Mouse (Mus musculus): ENCODE data around the gene Amotl1.

The Amotl1 gene

DNA sequence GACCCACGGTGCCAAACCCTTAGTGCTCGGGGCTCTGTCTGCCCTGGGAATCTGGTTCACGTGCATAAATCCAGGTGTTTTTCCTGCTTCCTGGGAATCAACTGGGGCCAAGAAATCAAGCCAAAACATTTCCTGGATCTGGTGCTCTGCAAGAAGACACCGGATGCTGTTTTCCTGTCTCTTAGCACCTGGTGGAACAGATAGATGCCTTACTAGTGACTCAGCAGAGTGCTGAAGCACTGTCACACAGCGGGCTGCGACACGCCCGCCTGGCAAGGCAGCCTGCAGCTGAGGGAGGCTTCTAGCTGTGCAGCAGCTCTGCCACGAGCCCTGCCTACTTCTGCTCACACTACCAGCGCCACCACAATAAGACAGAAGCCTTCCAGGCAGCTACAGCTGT, 85.4 kb downstream of the Amotl1 start:
- in situ Hi-C loops (cut with MboI; ENCODE audit: unreplicated experiment in 2 of 2): no loop called here

- in situ Hi-C loops (cut with MboI; ENCODE audit: unreplicated experiment in 2 of 2): no loop called here
Measured at GRCm38 (mm10) chr9:14558332-14558731, 86.5 kb downstream of the Amotl1 start.

DNA sequence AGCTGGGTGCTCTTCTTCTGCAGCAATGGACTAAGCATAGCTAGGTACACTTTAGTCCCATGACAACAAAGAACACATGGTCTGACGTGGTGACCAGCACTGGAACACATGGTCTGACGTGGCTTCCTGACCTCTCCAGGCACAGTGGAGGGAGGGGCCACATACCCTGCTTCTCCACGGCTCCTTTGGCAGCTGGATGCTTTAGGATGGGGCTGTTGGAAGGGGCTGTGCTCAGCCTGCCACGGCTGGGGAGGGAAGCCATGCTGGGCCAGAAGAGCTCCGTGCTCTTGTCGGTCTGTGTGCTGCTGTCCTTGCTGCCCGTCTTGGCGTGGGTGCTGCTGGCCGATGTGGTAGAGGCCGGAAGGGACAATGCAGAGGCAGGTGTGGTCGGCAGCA, 96.5 kb downstream of the Amotl1 start:
- in situ Hi-C loops (cut with MboI; ENCODE audit: unreplicated experiment in 2 of 2): no loop called here

- in situ Hi-C loops (cut with MboI; ENCODE audit: unreplicated experiment in 2 of 2): no loop called here
Measured at GRCm38 (mm10) chr9:14547584-14548365, 97.1 kb downstream of the Amotl1 start.

DNA sequence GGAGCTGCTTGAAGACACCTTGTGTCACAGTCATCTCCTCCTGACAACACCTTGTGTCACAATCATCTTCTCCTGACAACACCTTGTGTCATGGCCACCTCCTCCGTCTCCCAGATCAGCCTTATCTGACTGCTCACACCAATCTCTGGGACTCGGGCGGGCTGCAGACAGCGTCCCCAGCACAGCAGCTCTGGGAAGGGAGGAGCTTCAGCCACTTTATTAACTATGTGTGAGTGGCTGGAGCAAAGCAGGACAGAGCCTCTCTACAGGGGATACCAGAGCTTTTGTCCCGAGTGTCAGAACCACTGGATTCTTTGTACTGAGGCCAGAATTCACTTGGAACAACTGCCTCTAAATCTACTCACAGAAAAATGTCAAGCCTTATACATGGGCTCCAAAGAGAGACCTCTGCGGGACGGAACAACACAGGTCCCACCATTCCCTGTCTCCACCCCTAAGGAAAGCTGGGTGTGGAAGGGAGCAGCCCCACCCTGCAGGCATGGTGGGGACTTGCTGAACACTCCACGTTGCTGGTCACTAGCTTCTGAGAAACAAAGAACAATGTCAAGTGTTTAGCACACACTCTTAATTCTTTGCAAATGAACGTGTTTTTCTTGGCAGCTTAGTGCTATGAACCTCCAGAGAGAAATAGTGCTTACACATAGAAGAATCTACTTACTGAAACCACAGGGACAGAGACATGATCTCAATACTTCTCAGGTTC, 100.7 kb downstream of the Amotl1 start:
- in situ Hi-C loops (cut with MboI; ENCODE audit: unreplicated experiment in 2 of 2): no loop called here

- in situ Hi-C loops (cut with MboI; ENCODE audit: unreplicated experiment in 2 of 2): no loop called here
Measured at GRCm38 (mm10) chr9:14534833-14535456, 109.9 kb downstream of the Amotl1 start.

- in situ Hi-C loops (cut with MboI; ENCODE audit: unreplicated experiment in 2 of 2): no loop called here
Measured at GRCm38 (mm10) chr9:14533659-14534058, 111.2 kb downstream of the Amotl1 start.

DNA sequence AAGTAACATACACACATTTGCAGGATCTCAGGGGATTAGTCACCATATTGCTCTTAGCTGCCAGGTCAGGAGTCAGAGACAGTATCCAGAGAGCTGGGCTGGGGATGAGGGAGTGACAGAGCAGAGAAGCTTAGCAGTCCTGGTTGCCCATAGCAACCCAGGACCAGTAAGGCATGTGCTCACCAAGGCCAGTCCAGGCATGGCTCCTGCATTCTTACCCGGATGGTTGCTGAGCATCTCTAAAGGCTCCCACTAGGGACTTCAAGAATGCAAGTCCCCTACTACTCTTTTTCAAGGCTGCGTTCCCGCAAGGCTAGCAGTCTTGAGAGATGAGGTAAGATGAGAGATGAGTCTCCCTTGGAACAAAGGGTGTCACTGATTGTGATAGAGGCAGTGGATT, 112.6 kb downstream of the Amotl1 start:
- in situ Hi-C loops (cut with MboI; ENCODE audit: unreplicated experiment in 2 of 2): no loop called here

DNA sequence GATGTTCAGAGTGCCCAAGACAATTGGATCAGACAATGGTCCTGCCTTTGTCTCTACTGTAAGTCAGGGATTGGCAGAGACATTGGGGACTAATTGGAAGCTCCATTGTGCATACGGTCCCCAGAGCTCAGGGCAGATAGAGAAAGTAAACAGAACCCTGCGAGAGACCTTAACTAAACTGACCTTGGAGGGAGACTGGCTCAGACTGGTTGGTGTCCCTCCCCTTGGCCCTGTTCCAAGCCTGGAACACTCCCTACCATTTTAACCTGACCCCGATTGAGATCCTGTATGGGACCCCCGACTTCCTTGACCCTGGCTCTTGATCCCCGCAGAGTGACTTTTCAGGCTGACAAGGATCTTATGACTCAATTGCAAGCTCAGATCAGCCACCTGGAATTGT, 114.9 kb downstream of the Amotl1 start:
- in situ Hi-C loops (cut with MboI; ENCODE audit: unreplicated experiment in 2 of 2): no loop called here

DNA sequence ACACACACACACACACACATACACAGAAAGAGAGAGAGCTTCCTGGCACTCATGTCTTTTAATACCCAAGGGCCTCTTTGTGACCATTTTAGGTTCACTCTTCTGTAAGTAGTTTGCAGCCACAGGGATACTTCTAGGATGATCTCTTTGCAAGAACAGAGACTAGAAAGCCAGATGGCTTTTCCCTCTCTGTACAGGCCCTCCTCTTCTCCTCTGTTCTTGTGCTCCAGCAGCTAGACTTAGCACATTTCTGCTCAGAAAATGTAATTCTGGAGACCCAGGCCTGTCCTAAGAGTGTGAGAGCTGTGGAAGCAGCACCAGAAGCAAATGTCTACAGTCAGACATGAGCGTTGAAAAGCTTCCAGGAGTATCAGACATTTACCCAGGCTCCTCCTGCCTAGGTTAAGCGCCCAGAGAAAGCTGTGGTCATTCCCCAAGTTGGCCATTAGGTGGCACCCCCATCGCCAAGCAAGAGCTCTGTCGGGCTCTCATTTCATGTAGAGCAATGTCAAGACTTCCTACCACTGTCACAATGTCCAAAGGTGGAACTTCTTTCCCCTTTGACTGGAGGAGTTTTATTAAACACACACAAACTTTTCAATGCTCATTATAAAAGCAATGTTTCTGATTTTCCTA, 121.3 kb downstream of the Amotl1 start:
- in situ Hi-C loops (cut with MboI; ENCODE audit: unreplicated experiment in 2 of 2): loop anchor here (5.0 to 25.0 kb wide), 8 partner anchors 131 to 764 kb away; partner anchors contain the start of gene Med17 (in 1 of the 2)

DNA sequence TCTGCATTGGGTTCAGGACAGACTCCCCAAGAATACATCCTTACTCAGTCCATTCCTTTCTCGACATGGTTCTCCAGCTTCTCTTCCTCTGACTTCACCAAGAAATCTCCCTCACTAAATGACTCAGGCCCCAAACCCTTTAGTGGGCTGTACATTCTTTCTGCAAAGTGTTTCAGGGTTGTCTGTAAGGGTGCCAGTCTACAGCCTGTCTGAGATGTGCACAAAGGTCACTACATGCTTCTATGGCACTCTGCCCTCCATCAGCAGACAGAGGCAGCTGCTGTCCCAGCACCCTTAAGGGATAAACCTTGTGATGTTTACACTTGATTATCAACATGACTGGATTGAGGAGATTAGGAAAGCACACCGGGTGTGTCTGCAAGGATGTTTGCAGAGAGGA, 123.2 kb downstream of the Amotl1 start:
- in situ Hi-C loops (cut with MboI; ENCODE audit: unreplicated experiment in 2 of 2): loop anchor here (5.0 to 25.0 kb wide), 8 partner anchors 133 to 766 kb away; partner anchors contain the start of gene Med17 (in 1 of the 2)

DNA sequence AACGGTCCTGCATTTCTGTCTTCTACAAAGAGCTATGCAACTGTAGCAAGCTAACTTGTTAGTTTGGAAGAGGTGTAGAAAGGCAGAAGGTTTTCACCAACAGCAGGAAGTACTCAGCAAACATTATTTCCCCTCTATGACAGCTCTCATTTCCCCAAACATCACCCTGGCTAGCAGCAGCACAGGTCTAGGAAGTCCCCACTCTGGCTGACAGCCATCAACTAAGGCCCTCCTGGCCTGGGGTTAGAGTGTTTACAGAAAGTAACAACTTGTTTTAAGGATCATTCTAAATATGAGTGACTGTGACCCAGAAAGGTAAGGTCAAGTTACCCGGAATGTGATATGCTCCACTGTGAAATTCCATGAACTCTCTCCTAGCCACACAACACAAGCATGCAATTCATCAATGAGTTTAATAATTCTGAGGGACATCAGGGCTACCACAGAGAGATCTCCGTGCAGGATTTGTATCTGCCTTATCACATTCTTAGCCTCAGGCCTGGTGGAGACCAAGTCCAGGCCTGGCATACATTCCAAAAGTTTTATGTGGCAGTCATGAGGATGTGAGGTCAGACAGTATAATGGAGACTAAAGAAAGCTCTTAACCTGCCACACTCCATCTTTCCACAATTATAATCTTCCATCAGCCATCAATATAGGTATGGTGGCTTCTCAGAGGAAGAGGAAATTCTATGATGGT, 123.7 kb downstream of the Amotl1 start:
- in situ Hi-C loops (cut with MboI; ENCODE audit: unreplicated experiment in 2 of 2): loop anchor here (5.0 to 25.0 kb wide), 8 partner anchors 134 to 766 kb away; partner anchors contain the start of gene Med17 (in 1 of the 2)

DNA sequence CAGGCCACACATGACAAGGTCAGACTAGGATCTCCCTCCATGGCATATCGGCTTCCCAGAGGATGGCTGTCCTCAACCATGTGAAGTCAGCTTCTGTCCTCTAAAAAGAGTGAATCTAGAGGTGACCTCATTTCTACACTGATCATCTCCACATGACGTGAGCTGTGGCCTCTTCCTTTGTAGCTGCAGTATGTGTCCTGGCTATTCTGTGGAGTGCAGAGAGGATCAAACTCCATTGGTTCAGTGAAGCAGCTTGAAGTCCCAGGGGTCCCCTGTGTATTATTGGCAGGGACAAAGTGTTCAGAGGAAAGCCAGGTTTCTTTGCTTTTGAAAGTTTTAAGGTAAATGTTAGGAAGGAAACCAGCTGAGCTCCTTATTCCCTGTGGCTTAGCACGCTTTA, 126.8 kb downstream of the Amotl1 start:
- in situ Hi-C loops (cut with MboI; ENCODE audit: unreplicated experiment in 2 of 2): loop anchor here (5.0 to 25.0 kb wide), 7 partner anchors 171 to 769 kb away; partner anchors contain the start of gene Med17 (in 1 of the 2)

DNA sequence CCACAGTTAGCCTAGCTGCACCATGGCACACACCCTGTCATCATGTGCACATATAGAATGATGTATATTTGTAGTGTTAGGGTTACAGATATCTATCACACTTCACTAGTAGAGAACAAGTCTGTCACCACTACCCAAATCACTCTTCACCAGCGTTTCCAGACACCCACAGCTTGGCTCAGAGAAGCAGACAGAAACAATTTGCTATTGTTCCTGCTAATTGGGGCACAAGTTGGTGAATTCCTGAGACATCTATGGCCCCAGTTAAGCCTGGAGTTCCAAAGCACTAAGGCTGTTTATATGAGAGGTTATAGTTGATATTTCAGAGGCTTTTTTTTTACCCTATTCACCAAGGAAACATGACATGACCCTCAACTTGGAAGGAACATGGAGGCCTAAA, 127.6 kb downstream of the Amotl1 start:
- in situ Hi-C loops (cut with MboI; ENCODE audit: unreplicated experiment in 2 of 2): loop anchor here (5.0 to 25.0 kb wide), 7 partner anchors 170 to 770 kb away; partner anchors contain the start of gene Med17 (in 1 of the 2)

- in situ Hi-C loops (cut with MboI; ENCODE audit: unreplicated experiment in 2 of 2): loop anchor here (25.0 kb wide), 5 partner anchors 499 to 774 kb away; partner anchors contain the start of gene Med17 (in 1 of the 2)
Measured at GRCm38 (mm10) chr9:14512633-14513445, 132.0 kb downstream of the Amotl1 start.

DNA sequence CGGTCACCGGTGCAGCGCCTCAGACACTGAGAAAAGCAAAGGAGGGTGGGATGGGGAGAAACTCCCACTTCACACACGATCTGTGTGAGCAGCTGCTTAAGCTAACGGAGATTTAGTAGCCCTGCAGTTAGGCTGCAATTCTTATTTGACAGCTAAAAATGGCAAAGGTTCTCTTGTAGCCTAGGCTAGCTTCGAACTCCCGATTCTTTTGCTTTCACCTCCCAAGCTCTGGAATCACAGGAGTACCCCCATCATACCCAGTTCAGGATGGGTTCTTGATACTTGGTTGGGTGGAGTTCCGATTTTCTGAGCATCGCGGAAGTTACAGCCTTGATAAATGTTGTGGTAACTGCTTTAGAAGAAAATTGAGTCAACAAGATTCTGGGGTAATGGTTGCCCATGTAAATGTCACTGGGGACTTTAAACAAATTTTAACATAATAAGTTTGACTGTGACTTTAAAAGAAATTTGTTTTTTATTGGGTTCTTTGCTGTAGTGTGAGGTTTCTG, 143.9 kb downstream of the Amotl1 start:
- in situ Hi-C loops (cut with MboI; ENCODE audit: unreplicated experiment in 2 of 2): loop anchor here (25.0 kb wide), 5 partner anchors 511 to 786 kb away; partner anchors contain the start of gene Med17 (in 1 of the 2)

GRCm38 (mm10) chr9:14500023-14500915, 144.6 kb downstream of the Amotl1 start, which contains the start of the genes Kdm4d and Cwc15:
Gene Kdm4d (minus strand): TSS chr9:14500482.
Gene Cwc15 (plus strand): TSS chr9:14500617.
- in situ Hi-C loops (cut with MboI; ENCODE audit: unreplicated experiment in 2 of 2): loop anchor here (25.0 kb wide), 5 partner anchors 512 to 787 kb away; partner anchors contain the start of gene Med17 (in 1 of the 2)
